8 mouse cellular contexts compared by ENCODE assay signal in genomic region chr5:109559191-109559590, GRCm38 (mm10). TPM values are rescaled to one million over a fixed set of nuclear protein-coding genes. Genes with fewer than 3 reads are reported as not detected.
DNase-seq lines count a peak whose midpoint lies in the region; ATAC-seq and TF ChIP-seq lines count a peak whose summit lies in the region.

No protein-coding gene starts in this region.

- no peaks in the 10 kb centered on the region for H3K27me3 ChIP-seq in lung, embryonic 15.5 days
- no peaks in the 10 kb centered on the region for H3K27me3 ChIP-seq in embryonic facial prominence, embryonic 10.5 days (replicated peaks; ENCODE audit: low read depth, poor library complexity, severe bottlenecking)
- H3K27me3 ChIP-seq in midbrain, embryonic 10.5 days (ENCODE audit: low read depth, poor library complexity, severe bottlenecking), result no peaks in the 10 kb centered on the region

- H3K9me3 ChIP-seq in lung, embryonic 15.5 days, result peaks cover 23% of the 10 kb centered on the region
- H3K9me3 ChIP-seq in embryonic facial prominence, embryonic 10.5 days, result peaks cover 50% of the 10 kb centered on the region
- peaks cover 47% of the 10 kb centered on the region for H3K9me3 ChIP-seq in midbrain, embryonic 10.5 days (replicated peaks)

- TF ChIP-seq CTCF in lung, adult 2 months (IDR thresholded peaks at IDR 0.05; ENCODE audit: insufficient read depth, low read length), result no peak

- no peak for ATAC-seq in lung, embryonic 15.5 days (ENCODE audit: borderline replicate concordance, extremely low read depth, low FRiP score, low TSS enrichment)

- peaks cover 18% of the 10 kb centered on the region; the same call in 1 of the 2 replicates for H3K36me3 ChIP-seq in lung, embryonic 15.5 days
- H3K36me3 ChIP-seq in embryonic facial prominence, embryonic 10.5 days (replicated peaks), result peaks cover 23% of the 10 kb centered on the region
- H3K36me3 ChIP-seq in midbrain, embryonic 10.5 days, result peaks cover 18% of the 10 kb centered on the region

- no peak overlapping the region for H3K9ac ChIP-seq in lung, embryonic 15.5 days

- no peak for TF ChIP-seq POLR2A in lung, adult 2 months (IDR thresholded peaks at IDR 0.05; ENCODE audit: borderline replicate concordance, extremely low read depth, low read depth, low read length)

- 20% methylated on average over 6 of the region's 6 CpGs for WGBS in lung, embryonic 15.5 days
- 20% methylated on average over 6 of the region's 6 CpGs for WGBS in lung, adult 2 months
- 23% methylated on average over 6 of the region's 6 CpGs for WGBS in embryonic facial prominence, embryonic 10.5 days
- WGBS in midbrain, embryonic 10.5 days, result 27% methylated on average over 6 of the region's 6 CpGs

- no peaks in the 10 kb centered on the region for H3K4me1 ChIP-seq in lung, embryonic 15.5 days
- H3K4me1 ChIP-seq in lung, adult 2 months (ENCODE audit: control insufficient read depth, insufficient read depth, low read length), result no peaks in the 10 kb centered on the region
- H3K4me1 ChIP-seq in embryonic facial prominence, embryonic 10.5 days, result no peaks in the 10 kb centered on the region
- 0 out of 2 replicates have a peak, but pooled peaks cover 5% of the 10 kb centered on the region for H3K4me1 ChIP-seq in midbrain, embryonic 10.5 days

- no peak for DNase-seq in lung, adult 2 months
- no peak for DNase-seq in embryonic facial prominence, embryonic 10.5 days (ENCODE audit: low spot score)
- peak; percentile 9 for DNase-seq in heart, postnatal 4 days
- DNase-seq in midbrain, embryonic 10.5 days (ENCODE audit: low spot score), result no peak
- DNase-seq in urinary bladder, postnatal 14 days (ENCODE audit: low spot score), result no peak
- DNase-seq in kidney, adult 18-20 months, result no peak
- no peak for DNase-seq in frontal cortex, postnatal 10 days (ENCODE audit: low spot score in 2 of 2)

- peak overlapping the region; percentile 78 for H3K4me3 ChIP-seq in lung, embryonic 15.5 days
- no peak overlapping the region for H3K4me3 ChIP-seq in lung, adult 2 months (replicated peaks; ENCODE audit: extremely low read depth, low read depth, low read length)
- peak overlapping the region; percentile 74 for H3K4me3 ChIP-seq in embryonic facial prominence, embryonic 10.5 days
- H3K4me3 ChIP-seq in midbrain, embryonic 10.5 days, result peak overlapping the region; percentile 76

- peak overlapping the region; percentile 99 for H3K27ac ChIP-seq in lung, embryonic 15.5 days
- peak overlapping the region; percentile 92 for H3K27ac ChIP-seq in embryonic facial prominence, embryonic 10.5 days (replicated peaks)
- H3K27ac ChIP-seq in midbrain, embryonic 10.5 days (replicated peaks), result peak overlapping the region; percentile 88

- H3K4me2 ChIP-seq in lung, embryonic 15.5 days, result peak overlapping the region; percentile 72

RNA-seq across cellular contexts. Expression of gene Crlf2, which starts 0.4 kb away (rescaled TPM):
- 14.8 and 17.0 TPM in 2 replicates for polyA plus RNA-seq in lung, embryonic 15.5 days (2015; fragmentation: Nextera tagmentation; extraction: Ambion mirVana)
- 33.0 and 70.2 TPM in 2 replicates for polyA plus RNA-seq in lung, adult 2 months (2012; rRNA removed)
- 3.7 and 4.6 TPM in 2 replicates for polyA plus RNA-seq in embryonic facial prominence, embryonic 10.5 days (2016; fragmentation: Nextera tagmentation; extraction: Ambion mirVana)
- 10 to 100 TPM; 16.0 to 16.6 TPM for total RNA-seq in heart, postnatal 4 days (2021)
- polyA plus RNA-seq in midbrain, embryonic 10.5 days (2016; fragmentation: Nextera tagmentation; extraction: Ambion mirVana), result 3.7 and 3.9 TPM in 2 replicates
